Mouse (Mus musculus): ENCODE measurements at regions not wholly inside any gene's neighbourhood (a gene's known extent, or its start where the extent isn't known, plus 50 kb on each side); places are given as distances from the start of the nearest gene placed in this dataset.

DNA sequence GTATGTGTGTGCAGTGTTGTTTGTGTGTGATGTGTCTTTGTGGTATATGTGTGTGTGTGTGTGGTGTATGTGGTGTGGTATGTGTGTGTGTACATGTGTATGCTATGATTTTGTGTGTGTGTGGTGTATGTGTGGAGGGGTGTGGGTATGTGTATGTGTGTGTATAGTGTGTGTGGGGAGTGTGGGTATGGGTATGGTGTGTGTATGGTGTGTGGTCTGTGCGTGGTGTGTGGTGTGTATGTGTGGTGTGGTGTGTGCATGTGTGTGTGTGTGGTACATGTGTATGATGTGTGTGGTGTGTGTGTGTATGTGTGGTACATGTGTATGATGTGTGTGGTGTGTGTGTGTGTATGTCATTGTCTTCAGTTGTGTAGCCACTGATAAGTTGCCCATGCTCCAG, 247.8 kb upstream of the Sp4 start:
- CTCF ChIA-PET = no interaction called here

DNA sequence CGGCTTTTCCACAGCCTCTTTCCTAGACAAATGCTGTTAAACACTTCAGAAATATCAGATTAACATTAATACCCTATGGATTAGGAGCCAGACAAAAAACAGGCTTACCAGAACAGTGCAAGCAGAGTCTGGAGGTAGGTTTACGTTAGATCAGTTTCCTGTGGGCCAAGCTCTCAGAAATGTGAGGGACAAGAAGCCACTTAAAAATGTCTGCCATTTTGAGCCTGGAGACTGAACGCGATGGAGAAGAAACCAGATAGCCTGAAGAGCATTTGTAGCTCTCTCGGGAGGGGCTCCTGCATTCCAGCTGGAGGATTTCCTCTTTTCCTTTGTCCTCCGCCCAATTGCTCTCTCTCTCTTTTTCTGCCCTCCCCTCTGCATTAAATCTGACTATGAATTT, 239.1 kb upstream of the Sp4 start:
- CTCF ChIA-PET = no interaction called here

DNA sequence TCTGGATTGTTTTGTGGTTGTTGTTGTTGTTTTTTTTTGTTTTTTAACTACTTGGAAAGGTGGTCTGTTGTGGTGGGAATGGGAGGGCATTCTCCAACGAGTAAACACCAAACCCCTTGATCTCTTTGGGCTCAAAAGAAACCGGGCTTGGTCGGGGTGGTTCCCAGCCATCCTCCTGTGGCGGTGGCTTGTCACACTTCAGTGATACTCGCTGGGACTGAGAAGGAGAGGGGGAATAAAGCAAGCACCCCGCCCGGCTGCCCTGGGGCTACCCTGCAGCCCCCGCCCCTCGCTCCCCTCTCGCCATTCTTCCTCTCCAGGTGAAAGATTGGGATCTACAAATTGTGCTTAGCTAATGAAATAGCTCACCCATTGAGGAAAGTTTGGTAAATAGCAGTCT, 229.3 kb upstream of the Sp4 start:
- CTCF ChIA-PET = no interaction called here

DNA sequence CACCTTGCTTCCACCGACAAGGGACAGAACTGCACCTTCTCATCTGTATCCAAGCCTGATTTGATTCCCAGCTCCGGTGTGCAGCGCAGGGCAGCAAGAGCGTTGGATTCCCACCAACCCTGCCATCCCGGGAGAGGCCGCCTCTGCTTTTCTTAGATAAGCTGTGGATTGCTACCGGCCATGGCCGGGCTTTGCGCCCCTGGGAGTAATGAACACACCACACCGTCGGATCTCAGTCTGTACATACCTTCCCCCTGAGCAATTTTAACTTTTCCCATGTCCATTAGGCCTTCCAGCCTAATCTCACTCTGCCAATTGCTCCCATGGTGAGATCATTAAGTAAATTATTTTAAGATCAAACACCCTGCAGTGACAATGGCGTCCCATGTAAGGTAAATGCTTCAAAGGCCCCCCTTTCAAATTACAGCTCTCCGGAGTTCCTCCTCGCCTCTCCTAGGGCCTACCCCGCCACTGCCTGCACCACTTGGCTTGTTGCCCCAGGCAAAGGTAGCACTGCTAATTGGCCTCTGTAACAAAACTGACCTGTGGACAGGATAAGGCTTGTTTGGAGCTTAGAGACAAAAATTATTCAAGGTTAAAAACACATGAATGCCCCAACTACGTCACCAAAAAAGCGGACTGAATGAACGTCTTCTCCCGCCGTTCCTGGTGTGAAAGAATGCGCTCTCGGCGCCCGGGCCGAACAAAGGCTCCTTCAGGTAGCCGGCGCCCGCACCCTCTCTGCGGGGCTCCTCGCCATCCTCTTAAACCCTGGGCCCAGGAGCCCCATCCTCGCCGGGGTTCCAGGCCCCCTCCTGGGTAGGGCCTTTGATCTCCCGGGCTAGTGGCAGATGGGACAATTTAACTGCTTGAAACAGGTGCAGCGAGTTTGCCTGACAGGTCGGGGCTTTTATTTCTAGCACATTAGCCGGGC, 228.5 kb upstream of the Sp4 start:
- CTCF ChIA-PET = no interaction called here

DNA sequence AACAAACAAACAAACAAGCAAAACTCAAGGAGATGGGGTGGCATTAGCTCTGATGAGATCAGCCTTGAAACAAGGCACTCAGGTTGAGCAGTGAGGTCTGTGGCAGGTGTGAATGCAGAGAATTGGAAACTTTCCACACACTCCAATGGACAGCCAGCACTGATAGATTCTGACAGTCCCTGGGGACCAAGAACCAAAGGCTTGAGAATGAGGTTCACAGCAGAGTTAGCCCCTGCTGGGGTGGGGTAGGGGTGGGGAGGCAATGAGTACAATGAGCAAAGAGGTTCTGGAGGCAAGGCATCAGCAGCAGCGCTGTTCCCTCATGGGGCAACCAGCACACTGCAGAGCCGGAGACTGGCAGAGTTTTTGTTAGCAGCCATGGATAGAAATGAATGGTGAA, 220.5 kb upstream of the Sp4 start:
- CTCF ChIA-PET = no interaction called here

DNA sequence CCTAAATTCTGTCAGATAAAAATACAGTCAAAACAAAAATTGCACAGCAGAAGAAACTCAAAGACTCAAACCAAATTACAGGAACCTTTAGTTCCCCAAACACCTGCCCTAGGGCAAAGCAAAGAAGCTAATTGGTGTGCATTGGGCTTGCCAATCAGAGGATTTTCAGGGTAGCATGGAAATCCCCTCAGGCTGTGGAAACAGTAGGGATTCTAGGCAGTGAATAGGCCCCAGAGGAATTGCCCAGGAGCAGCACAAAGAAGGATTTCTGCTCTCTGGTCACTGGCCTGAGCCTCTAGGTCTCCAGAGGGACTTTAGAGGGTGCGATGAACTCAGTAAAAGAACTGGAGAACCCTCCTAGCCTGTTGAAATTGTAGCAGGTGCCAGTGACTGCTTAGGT, 220.1 kb upstream of the Sp4 start:
- CTCF ChIA-PET = no interaction called here

DNA sequence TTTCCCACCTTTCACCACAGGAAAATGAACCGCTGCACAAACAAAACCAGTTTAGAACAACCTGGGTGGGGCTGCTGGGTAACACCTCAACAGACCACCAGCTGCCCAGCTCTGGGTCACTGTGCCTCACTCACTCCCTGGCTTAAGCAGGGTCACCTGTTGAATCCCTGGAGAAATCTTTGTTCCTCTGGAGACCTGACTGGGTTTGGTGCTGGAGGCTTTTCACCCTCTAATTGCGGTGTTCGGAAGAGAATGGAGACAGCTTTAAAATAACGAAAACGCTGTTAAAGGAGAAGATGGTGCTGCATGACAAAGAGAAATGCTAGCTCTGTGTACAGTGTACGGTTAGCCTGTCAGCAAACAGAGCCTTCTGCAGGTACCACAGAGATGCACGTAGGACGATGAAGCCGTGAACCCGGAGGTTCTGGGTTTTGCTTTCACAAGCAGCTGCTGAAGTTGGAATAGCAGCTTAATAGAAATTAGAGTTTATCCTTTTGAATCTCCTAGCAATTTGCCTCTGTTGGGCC, 218.6 kb upstream of the Sp4 start:
- CTCF ChIA-PET = no interaction called here

DNA sequence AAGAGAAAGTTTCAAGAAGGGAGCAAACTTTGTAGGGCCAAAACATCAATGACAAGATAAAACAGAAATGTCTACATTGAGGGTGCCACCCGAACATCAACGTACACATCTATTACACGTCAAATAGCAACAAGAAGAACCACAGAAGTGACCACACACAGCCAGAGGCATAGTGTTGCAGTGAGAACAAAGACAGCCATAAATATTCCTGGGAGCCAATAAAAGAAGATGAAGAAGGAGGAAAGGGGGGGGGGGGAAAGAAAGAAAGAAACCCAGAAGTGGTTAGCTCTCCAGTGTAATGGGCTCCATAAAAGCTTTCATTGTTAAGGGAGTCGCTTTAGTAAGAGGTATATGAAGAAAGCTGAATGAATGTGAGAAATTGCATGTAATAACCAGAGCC, 209.7 kb upstream of the Sp4 start:
- CTCF ChIA-PET = no interaction called here

DNA sequence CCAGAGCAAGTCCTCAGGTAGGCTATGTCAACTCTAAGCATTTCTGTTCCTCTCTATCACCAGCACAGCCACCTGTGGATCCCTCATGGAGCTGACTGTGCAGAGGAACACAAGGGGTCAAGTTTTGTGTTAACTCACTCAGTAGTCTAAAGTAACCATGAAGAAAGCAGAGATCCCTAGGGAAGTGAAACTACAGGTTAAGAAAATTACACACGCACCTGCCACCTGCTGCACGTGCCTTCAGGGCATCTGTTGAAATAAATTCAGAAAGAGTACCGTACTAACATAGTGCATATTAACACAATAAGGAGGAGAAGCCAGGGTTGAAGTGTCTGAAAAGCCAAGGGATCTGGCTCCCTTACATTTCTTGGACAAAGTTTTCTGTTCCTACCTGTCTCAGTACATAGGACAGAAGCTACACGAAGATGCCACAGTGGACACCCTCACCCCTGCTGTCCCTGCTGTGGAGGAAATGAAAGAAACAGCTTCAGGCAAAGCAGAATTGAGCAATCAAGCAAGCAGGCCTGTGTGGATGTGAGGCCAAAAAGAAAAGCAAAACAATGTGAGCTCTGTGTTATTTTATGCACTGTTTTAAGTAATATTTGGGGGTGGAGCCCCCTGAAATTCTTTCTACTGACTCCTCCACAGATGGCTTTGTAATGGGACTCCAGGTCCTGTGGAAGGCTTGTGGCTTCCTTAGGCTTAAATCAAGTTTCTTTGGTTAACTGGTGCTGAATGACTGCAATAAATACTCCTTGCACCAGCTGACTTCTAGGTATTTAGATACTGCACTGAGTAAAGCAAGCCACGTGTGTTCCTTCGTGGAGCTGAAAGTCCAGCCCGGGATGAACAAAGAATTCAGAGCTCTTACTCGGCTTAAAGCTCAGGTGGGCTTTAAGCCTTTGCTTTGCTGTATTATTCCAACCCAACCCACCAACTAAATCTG, 208.0 kb upstream of the Sp4 start:
- CTCF ChIA-PET = no interaction called here

DNA sequence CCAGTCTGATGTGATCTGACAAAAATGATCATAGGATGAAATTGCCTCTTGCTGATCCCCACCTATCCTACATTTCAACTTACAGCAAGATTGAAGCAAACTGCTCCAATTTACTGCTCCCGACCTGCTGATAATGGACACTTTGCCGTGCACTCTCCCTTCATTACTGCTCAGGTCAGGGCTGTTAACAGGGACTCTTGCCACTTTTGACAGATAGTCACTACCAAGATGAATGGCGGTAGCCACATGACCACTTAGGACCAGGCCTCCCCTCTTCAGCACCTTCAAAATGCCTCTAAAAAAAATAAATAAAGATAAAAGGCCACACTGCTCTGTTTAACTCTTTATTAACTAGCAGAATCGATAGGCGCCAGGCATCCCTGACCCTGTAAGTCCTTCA, 199.2 kb upstream of the Sp4 start:
- CTCF ChIA-PET = no interaction called here

DNA sequence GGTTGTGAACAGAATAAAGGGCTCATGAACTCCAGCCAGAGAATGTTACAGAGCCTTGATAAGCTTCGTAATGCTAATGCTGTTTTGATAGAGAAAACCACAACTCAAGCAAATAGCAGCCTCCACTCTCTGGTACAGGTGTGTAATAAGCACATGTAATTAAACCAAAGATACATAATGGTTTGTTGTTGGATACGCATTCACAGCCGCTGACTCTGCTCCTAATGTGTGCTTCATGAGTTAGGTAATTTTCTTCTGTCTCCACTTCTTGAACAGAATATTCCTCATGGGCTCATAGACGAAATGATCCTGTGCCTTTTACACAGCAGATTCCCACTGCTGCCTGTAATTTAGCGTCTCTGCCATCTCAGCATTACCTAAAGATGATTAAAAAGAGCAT, 186.8 kb upstream of the Sp4 start:
- CTCF ChIA-PET = no interaction called here

DNA sequence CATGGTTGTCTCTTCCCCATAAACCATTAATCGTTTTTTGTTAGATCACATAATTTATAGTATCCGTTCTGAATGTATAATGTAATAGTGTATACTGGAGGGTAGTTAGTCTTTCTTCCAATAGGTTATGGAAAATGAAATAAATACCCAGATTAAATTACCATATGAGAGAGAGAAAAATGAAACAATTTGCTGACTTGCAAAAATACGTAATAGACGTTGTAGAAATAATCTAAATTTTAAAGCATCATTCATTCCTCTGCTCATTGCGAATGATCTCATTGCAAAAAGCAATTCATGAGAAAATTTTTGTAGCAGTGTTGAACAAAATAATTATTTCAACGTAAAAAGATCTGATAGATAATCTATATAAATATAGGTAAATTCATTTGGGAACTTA, 185.2 kb upstream of the Sp4 start:
- CTCF ChIA-PET = no interaction called here

DNA sequence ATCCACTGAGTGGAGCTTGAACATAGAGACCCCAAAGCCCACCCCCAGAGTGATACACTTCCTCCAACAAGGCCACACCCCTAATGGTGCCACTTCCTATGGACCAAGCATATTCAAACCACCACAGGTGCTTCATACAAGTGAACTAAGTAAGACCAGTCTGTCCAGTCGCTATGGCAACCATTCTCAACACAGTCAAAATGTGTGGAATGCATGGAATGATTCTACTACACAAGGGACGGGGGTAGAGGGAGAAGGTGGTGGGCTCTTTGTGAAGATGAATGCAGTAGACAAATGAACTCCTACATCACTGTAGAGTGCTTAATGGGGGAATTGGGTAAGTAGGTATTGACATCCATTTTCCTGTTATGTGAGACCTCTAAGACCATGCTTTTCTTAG, 180.1 kb upstream of the Sp4 start:
- CTCF ChIA-PET = no interaction called here

DNA sequence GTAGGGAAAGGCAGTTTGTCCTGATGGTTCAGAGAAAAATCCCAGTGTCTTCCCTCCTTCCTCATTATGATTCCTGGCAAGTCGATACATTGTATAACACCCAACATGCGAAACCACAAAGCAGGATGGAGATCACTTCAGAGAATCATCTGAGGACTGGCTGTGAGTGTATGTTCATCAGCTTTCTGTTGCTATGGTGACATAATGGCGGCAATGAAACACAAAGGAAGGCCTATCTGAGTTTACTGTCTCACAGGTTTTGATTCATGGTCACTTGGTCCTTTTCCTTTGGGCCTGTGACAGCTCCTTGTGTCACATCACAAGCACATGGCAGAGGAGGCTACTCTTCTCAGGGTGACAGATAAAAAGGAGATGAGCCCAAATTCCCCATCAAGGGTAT, 173.5 kb upstream of the Sp4 start:
- CTCF ChIA-PET = no interaction called here

DNA sequence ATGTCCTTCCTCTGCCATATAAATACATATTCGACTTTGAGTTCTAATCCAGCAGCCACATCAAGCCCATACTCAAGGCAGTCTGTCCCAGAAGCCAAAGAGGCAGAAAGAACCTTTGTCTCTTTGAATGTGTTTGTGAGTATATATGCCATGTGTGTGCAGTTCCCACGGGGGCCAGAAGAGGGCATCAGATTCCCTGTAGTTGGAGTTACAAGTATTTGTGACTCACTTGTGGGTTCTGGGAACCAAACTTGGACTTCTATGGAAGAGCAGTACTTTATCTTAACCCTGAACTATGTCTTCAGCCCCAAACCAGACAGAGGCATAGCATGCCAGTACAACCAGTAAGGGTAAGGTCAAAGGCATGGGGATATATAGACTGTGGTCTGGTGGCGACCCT, 165.6 kb upstream of the Sp4 start:
- CTCF ChIA-PET = interaction anchor here (0.7 kb wide), 1 partner anchor 12 kb away, joined by 3 read pairs; no protein-coding TSS in a partner anchor

DNA sequence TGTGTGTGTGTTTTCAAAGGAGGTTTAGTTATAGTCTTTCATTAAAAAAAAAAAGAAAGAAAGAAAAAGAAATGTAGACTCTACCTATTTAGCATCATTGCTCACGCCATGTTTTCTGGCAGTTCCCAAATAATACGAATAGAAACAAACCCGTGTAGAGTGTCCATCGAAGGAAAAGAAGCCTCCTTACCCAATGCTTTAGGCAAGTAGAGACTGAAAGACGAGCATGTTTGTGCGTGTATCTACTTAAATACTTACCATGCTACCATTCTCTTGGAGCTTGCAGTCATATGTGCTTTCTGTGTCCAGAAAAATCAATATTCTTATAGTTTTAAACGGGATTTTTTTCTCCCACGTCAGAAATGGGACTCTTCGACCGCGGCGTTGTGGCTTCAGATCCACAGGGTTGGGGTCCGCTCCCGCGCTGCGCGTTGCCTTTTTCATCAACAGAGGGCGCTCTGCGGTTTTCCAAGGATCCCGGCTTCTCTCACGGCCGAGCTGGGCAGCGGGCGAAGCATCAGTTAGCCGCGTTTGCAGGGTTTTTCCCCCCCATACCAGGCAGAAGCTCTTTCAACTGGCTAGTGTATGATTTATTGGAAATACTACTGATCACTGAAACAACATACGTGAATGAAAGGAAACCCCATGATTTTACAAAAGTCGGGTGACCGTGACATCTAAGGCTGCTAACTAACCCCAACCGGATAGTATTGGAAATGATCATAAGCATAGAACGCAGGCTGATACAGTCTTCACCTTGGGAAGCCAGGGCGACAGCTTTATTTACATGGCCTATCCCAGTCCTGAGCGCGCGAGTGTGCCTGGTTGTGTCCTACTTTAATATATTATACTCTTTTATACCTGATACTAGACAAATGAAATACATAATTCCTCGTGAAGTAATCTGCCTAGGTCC, 156.5 kb upstream of the Sp4 start:
- CTCF ChIA-PET = interaction anchor here (0.6 to 0.8 kb wide), 3 partner anchors 7 to 197 kb away, joined by 3 to 5 read pairs (median 3); no protein-coding TSS in a partner anchor

DNA sequence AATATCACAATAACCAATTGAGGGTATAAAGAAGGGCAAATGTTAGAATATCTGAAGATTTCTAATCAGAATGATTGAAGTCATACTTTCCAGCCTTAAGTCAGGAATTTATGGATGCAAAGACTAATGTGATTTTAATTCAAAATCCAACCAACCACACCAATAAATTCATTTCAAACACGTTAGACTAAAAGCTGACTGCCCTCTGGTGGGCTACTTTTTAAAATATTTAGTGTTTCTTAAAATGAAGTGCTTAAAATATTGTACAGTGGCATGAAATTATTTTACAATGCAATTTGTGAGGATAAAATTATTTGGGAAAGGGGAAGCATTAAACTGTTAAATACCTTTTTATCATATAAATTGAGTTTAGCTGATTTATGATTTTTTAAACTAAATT, 154.4 kb upstream of the Sp4 start:
- CTCF ChIA-PET = interaction anchor here (0.8 to 1.2 kb wide), 3 partner anchors 34 to 462 kb away, joined by 3 to 6 read pairs (median 3); no protein-coding TSS in a partner anchor

DNA sequence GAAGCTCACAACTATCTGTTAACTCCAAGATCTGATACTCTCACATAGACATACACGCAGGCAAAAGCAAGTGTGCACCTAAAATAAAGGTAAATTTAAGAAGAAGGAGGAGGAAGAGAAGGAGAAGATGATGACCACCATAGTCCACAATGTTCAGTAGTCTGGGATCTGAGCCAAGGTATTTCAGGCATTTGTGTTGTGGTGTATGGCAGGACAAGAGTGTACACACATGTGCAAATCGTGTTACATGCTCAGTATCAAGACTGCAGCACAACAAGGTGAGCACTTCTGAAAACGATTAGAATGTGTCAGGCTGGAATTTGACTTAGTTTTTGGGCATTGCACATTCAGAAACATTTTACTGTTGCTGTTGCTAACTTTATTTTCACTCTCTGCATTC, 138.4 kb upstream of the Sp4 start:
- CTCF ChIA-PET = no interaction called here

DNA sequence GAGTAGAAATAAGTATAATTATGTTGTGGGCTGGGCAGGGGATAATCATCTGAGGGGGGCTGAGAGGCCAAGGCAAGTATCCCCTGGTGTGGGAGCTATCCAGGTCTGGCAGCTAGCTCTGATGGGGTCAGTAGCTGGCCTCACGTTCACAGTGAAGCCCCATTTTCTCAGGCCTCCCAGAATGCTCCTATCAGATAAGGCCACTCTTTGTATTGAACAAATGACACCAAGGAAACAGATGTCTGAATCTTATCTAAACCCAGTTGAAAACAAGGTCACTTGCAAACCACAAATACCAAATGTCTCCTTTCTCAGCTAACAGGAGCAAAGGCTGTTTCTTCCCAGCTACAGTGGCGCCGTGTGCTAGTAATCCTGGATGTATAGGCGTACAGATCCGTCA, 137.6 kb upstream of the Sp4 start:
- CTCF ChIA-PET = no interaction called here

DNA sequence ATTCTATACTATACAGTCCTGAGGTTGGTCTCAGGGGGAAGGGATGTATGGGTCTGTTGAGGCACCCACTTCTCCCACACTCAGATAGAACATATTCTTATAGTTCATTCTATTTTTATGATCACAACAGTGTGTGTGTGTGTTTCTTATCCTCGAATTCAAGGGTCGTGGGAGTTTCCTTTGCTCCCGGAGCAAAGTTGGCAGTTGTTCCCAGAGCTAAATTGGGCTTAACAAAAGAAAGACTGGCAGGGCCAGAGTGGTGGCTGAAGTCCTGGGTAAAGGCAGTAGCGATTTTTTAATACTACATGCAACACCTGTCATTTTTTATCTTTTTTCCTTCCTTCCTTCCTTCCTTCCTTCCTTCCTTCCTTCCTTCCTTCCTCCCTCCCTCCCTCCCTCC, 131.5 kb upstream of the Sp4 start:
- CTCF ChIA-PET = interaction anchor here (1.1 kb wide), 1 partner anchor 32 kb away, joined by 4 read pairs; no protein-coding TSS in a partner anchor

DNA sequence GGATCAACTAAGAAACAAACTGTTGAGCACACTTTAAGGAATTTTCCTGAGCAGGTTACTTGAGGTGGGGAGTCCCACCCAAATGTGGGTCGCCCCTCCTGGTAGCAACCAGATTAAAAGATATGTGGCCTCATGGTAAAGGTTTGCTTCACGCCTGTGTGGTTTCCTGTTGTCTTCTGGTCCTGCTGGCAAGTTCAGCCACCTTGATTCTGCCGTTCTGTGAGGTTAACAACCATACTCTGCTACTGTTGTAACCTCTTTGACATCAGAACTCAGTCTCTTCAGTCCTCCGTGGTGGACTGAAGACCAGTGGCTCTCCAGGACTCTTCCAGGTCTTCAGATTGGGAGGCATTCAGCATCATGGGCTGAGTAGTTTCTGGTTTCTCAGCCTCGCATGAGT, 127.1 kb upstream of the Sp4 start:
- CTCF ChIA-PET = no interaction called here

DNA sequence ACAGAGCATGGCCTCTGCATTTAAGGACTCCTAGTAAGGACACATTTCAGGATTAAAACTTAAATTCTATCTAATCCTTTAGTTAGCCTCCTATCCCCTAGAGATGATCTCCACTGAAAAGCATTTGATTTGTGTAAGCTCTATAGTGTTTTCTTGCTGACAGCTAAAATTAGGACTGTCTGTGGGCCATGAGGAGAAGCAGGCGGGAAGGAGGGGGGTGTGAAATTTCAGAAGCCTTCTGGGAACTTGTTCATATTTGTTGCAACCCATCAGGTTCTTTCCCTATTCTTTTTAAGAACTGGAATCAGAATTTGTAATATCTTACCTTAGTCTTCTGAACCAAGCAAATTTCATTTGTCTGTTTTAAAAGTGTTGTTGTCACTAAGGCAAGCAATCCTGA, 114.7 kb upstream of the Sp4 start:
- CTCF ChIA-PET = no interaction called here
